Mouse (Mus musculus): ENCODE measurements at regions not wholly inside any gene's neighbourhood (a gene's known extent, or its start where the extent isn't known, plus 50 kb on each side); places are given as distances from the start of the nearest gene placed in this dataset.

DNA sequence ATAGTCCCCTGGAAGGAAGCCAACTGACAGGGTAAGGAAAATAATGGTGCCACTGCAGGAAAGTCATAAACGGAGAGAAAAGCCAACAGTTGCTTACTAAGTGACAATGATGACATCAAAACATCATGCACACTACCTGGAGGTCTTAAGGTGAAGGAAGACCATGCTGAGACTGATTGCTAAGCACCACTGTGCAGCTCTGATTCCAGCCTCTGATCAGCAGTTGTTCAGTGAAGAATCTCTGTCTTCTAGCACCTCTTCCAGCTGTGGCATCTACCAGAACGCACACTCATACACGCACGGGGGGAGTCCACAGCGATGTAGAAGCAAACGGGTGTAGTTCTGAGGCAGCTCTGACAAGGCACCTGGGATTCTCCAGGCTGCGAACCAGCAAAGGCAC, 647.8 kb downstream of the Fgf12 start:
- Histone ChIP-seq H3K27ac (ENCODE audit: low read length) (no peak overlapping the region), H3K4me1 (ENCODE audit: insufficient read depth, low read length) (no peaks in the 10 kb centered on the region), H3K9me3 (ENCODE audit: low read length) (no peaks in the 10 kb centered on the region), H3K9ac (replicated peaks; ENCODE audit: low read length) (no peak overlapping the region), H3K4me3 (ENCODE audit: low read length) (no peak overlapping the region), H3K4me2 (replicated peaks; ENCODE audit: low read depth, low read length) (no peak overlapping the region), H3K27me3 (ENCODE audit: insufficient read depth, low read length) (no peaks in the 10 kb centered on the region), H3K36me3 (ENCODE audit: insufficient read depth, low read length) (no peaks in the 10 kb centered on the region)
- 55% methylated on average over 7 of the region's 7 CpGs for WGBS
- no peak for ATAC-seq (ENCODE audit: low FRiP score, low TSS enrichment)

GRCm38 (mm10) chr16:28105866-28106265, 647.0 kb downstream of the Fgf12 start:
- Histone ChIP-seq H3K27me3 (ENCODE audit: insufficient read depth, low read length) (no peaks in the 10 kb centered on the region), H3K9ac (replicated peaks; ENCODE audit: low read length) (no peak overlapping the region), H3K27ac (ENCODE audit: low read length) (no peak overlapping the region), H3K36me3 (ENCODE audit: insufficient read depth, low read length) (no peaks in the 10 kb centered on the region), H3K9me3 (ENCODE audit: low read length) (no peaks in the 10 kb centered on the region), H3K4me2 (replicated peaks; ENCODE audit: low read depth, low read length) (no peak overlapping the region), H3K4me3 (ENCODE audit: low read length) (no peak overlapping the region), H3K4me1 (ENCODE audit: insufficient read depth, low read length) (no peaks in the 10 kb centered on the region)
- WGBS = 80% methylated on average over 7 of the region's 7 CpGs
- ATAC-seq (ENCODE audit: low FRiP score, low TSS enrichment) = no peak

- Histone ChIP-seq H3K4me1 (ENCODE audit: insufficient read depth, low read length) (no peaks in the 10 kb centered on the region), H3K4me3 (ENCODE audit: low read length) (no peak overlapping the region), H3K9ac (replicated peaks; ENCODE audit: low read length) (no peak overlapping the region), H3K27ac (ENCODE audit: low read length) (no peak overlapping the region), H3K27me3 (ENCODE audit: insufficient read depth, low read length) (no peaks in the 10 kb centered on the region), H3K9me3 (ENCODE audit: low read length) (peaks cover 4% of the 10 kb centered on the region; the same call in 1 of the 2 replicates), H3K4me2 (replicated peaks; ENCODE audit: low read depth, low read length) (no peak overlapping the region), H3K36me3 (ENCODE audit: insufficient read depth, low read length) (no peaks in the 10 kb centered on the region)
- ATAC-seq (ENCODE audit: low FRiP score, low TSS enrichment) = no peak
- 78% methylated on average over 1 of the region's 1 CpGs for WGBS
Observed at GRCm38 (mm10) chr16:28109771-28110170, 643.1 kb downstream of the Fgf12 start.

All from kidney, embryonic 16.5 days (tissue).